Mouse (Mus musculus): ENCODE data around the gene Clasp2.
"Not testable (repeated sequence)": the region's sequence is repeated elsewhere in the genome, so short reads cannot be mapped to it uniquely, and the experiment has no call there.

Clasp2 gene

GRCm38 (mm10) chr9:113749356-113749755, 8.1 kb downstream of the Clasp2 start:
- ATAC-seq (ENCODE audit: insufficient number of reproducible peaks, low FRiP score, low TSS enrichment) = no peak

DNA sequence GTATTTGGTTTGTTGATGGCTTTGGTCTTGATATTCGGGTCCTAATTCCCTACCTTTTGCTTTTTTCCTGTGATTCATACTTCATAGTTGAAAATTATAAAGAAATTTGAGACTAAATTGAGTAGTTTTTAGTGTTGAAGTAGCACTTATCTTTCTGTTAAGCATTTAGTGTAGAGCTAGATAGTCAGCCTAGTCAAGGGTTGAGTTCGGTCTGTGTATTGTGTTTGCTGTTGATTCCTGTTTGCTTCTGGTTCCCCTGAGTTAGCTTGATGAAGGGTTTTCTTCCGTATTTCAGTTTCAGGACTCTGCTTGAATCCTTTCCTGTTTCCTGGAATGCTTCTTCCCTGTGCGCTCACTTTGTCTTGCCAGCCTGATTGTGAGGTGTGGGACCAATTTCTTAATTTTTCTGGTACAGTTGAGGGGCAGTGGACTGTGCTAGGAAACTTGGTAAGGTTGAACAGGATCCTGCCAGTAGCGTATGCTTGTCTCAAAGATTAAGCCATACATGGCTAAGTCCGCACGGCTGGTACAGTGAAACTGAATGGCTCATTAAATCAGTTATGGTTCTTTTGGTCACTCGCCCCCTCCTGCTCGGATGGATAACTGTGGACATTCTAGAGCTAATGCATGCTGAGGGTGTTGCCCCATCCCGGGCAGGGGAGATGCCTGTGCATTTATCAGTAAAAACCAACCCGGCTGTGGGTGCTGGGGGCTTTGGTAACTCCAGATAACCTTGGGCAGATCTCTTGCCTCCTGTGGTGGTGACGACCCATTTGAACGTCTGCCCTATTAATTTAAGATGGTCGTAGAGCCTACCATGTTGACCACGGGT, 14.8 kb downstream of the Clasp2 start:
- ATAC-seq (ENCODE audit: insufficient number of reproducible peaks, low FRiP score, low TSS enrichment) = no peak

- ATAC-seq (ENCODE audit: insufficient number of reproducible peaks, low FRiP score, low TSS enrichment) = no peak
Measured at GRCm38 (mm10) chr9:113758472-113758871, 17.2 kb downstream of the Clasp2 start.

DNA sequence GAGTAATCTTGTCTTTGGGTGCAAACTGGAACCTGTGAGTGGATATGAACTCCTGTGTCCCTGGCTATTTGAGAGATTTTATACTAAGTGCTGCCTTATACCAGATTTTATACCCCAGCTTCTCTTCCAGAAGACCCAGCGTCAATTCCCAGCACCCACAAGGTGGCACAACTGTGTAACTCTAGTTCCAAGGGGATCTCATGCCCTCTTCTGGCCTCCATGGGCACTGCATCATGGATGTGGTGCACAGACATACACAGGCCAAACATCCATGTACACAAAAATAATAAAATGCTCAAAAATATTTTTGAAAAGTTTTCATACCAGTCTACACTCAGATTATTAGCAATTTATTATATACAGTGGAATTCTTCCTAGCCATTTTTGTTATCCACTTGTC, 18.4 kb downstream of the Clasp2 start:
- no peak for ATAC-seq (ENCODE audit: insufficient number of reproducible peaks, low FRiP score, low TSS enrichment)

- no peak for ATAC-seq (ENCODE audit: insufficient number of reproducible peaks, low FRiP score, low TSS enrichment)
Measured at GRCm38 (mm10) chr9:113762389-113762788, 21.1 kb downstream of the Clasp2 start.

DNA sequence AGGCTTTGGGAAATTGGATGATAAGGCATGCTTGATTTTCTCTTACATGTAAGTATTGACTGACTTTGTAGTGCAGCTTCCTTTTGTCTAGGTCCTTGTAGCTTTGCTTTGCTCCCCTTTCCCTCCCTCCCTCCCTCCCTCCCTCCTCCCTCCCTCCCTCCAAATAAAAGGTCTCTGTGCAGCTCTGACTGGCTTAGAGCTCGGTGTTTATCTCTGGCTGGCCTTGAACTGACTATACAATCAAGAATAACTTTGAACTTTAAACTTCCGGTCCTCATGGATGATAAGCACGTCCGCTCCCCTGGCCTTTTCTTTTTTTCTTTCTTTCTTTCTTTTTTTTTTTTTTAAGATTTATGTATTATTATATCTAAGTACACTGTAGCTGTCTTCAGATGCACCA, 21.9 kb downstream of the Clasp2 start:
- ATAC-seq (ENCODE audit: insufficient number of reproducible peaks, low FRiP score, low TSS enrichment) = no peak

- no peak for ATAC-seq (ENCODE audit: insufficient number of reproducible peaks, low FRiP score, low TSS enrichment)
Measured at GRCm38 (mm10) chr9:113770640-113771039, 29.4 kb downstream of the Clasp2 start.

GRCm38 (mm10) chr9:113780863-113781262, 39.6 kb downstream of the Clasp2 start:
- no peak for ATAC-seq (ENCODE audit: insufficient number of reproducible peaks, low FRiP score, low TSS enrichment)

GRCm38 (mm10) chr9:113782362-113783005, 41.2 kb downstream of the Clasp2 start:
- no peak for ATAC-seq (ENCODE audit: insufficient number of reproducible peaks, low FRiP score, low TSS enrichment)

- no peak for ATAC-seq (ENCODE audit: insufficient number of reproducible peaks, low FRiP score, low TSS enrichment)
Measured at GRCm38 (mm10) chr9:113783674-113784073, 42.4 kb downstream of the Clasp2 start.

DNA sequence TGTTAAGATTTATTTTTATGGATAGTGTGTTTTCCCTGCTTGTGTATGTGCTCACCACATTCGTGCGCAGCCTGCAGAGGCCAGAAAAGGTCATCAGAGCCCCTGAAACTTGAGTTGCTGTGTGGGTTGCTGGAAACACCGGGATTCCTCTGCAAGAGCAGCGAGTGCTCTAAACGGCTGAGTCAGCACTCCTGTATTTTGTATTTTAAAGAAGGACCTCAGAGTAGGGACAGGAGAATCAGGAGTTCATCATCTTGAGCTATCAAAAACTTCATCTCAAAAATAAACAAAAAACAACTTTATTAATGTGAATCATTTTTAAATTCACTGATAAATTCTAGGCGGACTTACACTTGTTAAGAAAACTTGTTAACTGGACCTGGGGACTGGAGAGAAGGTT, 48.0 kb downstream of the Clasp2 start:
- not testable (repeated sequence) for ATAC-seq (ENCODE audit: insufficient number of reproducible peaks, low FRiP score, low TSS enrichment)

DNA sequence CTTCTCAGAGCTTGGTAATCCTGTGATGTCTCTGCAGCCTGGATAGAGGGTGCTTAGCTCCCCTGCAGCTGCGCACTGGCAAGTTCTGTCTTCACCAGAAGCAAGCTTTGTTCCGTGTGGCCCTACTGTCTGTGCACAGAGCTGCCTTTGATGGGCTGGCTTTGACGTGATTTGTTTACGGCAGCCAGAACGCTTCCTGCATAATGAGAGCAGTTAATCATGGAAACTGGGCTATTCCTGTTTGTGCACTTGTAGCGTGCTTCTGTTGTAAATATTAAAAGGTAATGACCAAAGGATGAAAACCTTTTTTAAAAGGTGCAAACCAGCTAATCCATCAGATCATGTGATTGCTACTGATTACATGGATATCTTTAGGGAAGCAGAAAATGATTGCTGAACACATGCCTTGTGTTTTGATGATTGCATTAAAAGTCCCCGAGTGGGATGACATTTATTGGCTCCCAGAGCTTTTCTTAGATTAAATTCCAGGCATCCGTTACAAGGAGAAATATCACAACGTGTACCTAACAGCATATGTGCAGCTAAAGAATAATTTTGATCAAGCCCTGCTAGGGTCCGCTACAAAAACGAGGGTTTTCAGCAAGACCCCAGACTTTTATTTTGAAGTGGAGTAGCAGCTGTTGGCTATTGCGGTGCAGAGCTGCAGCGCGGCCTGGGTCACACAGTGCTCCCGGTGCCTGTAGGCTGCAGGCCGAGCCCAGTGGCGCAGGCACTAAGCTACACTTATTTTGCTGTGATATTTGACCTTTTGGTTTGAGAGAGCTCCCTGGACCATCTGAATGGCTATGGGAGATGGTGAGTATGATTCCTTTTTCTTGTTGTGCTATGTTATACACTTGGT, 51.6 kb downstream of the Clasp2 start:
- peak; percentile 93; the same call in 1 of the 2 replicates for ATAC-seq (ENCODE audit: insufficient number of reproducible peaks, low FRiP score, low TSS enrichment)

DNA sequence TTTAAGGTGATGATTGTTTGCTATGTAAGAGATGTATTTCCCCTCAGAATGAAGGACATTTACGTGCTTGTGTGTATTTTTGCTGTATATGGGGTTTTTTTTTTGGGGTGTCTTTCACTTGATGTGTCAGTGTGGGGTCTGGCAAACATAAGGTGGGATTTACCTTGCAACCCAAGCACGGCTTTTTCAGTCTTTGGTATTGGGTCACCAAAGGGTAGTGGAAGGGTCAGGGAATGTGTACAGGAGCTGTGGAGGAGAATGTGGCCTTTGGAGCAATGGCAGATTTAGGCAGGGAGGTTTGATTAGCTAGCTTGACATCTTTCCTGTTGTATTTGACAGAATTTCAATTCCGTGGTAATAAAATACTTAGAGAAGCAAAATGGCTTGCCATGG, 52.2 kb downstream of the Clasp2 start:
- ATAC-seq (ENCODE audit: insufficient number of reproducible peaks, low FRiP score, low TSS enrichment) = no peak

DNA sequence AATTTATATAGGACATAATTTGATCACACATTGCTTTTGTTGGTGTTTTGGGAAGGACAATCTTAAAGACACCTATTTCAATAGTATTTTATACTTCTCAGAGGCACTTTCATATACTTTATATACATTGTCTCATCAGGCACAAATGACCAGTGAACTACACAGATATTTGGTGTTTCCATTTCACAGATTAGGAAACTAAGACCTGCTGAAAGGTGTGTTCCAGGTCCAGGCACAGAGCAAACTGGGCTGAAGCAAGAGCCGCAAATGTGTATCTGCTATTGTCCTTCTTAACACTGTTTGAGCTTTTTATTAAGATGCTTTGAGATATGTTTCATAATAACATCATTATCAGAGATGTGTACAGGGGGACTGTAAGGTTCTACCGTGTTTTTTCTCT, 52.7 kb downstream of the Clasp2 start:
- no peak for ATAC-seq (ENCODE audit: insufficient number of reproducible peaks, low FRiP score, low TSS enrichment)

DNA sequence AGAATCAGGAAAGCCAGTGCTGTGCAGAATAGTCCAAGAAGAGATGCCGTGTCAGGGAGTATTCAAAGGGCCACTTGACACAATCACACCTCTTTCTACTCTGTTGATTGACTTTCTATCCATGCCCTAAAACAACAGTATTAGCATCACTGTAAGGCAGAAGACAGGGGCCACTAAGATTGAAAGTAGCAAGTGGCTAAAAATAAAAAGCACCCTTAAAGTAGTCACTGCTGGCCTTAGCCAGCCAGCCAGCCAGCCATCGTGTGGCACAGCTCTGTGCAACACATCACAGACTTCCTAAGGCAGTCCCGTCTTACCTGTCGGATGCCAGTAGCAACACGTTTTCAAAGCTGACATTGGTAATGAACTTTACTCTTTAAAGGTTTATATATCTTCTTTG, 55.9 kb downstream of the Clasp2 start:
- no peak for ATAC-seq (ENCODE audit: insufficient number of reproducible peaks, low FRiP score, low TSS enrichment)

- no peak for ATAC-seq (ENCODE audit: insufficient number of reproducible peaks, low FRiP score, low TSS enrichment)
Measured at GRCm38 (mm10) chr9:113800671-113801070, 59.4 kb downstream of the Clasp2 start.

DNA sequence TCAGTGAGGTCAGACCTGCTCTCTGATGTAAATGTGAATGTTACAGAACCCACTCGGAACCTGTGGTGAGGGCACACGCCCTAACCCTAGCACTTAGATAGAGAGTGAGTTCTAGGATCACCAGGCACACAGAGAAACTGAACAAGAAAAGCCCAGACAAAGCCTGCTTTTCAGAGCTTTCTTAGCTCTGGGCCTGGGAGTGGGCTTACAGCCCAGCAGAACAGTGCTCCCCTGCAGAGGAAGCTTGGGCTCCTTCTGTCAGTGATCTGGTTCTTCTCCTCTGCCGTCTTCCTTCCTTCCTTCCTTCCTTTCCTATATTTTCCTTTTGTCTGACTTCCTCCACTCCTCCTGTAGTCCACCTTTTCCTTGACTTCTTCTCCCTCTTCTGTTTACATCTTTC, 61.5 kb downstream of the Clasp2 start:
- ATAC-seq (ENCODE audit: insufficient number of reproducible peaks, low FRiP score, low TSS enrichment) = no peak

DNA sequence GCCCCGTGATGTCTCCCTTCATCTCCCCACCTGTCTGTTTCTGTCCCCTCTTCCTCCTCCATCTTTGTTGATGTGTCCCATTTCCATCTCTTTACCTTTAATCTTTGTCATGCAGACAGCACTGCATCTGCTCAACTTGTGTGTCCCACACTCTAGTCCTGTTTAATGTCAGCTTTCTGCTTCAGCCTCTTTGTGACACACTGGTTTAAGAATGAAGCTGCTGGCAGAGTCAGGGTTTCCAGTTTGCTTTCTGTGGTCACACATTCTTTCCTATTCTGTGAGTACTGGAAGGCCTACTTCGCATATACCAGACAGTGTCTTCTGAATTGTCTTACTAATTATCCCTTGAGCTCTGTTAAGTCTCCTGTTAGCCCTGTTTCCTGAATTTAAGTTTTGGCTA, 62.5 kb downstream of the Clasp2 start:
- no peak for ATAC-seq (ENCODE audit: insufficient number of reproducible peaks, low FRiP score, low TSS enrichment)

DNA sequence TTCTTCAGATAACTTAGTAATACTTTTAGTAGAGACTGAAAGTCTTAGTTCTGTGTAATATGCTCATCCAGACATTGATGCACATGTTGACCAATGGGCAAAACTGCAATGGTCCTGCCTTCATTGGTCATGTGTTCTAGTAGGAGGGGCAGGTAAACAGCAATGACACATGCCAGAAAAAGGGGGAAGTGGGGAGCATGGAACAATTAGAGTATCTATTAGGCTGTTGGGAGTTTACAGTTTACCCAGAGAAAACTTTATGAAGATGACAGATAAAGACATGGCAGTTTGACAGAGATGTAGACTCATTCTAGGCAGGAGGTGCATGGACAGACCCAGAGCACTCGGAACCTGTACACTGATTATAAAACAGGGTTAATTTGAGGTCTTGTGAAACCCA, 64.1 kb downstream of the Clasp2 start:
- no peak for ATAC-seq (ENCODE audit: insufficient number of reproducible peaks, low FRiP score, low TSS enrichment)

- no peak for ATAC-seq (ENCODE audit: insufficient number of reproducible peaks, low FRiP score, low TSS enrichment)
Measured at GRCm38 (mm10) chr9:113811327-113811726, 70.1 kb downstream of the Clasp2 start.
